Mouse (Mus musculus): ENCODE measurements around the gene 3110009E18Rik.

3110009E18Rik gene

DNA sequence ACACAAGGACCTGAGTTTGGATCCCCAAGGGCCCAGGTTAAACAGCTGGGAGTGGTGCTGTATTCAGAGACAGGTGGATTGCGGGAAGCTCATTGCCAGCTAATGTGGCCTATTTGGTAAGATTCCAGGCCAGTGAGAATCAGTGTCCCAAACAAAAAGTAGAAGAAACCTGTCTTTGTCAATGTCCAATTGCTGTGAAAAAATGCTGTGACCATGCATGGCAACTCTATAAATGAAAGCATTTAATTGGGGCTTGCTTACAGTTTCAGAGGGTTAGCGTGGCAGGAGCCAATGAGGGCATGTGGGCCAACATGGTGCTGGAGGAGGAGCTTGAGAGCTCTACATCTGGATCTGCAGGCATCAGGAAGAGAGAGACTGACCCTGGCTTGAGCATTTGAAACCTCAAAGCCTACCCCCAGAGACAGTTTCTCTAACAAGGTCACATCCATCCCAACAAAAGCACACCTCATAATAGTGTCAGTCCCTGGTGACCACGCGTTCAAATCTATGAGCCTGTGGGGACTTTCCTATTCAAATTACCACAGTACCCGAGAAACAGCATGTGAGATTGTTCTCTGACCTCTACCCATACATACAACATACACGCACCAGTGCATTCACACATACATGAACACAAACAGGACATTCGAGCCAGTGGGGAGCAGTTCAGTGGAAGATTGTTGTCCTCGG, 24.7 kb downstream of the 3110009E18Rik start:
- DNase-seq (ENCODE audit: low spot score) = no peak

DNA sequence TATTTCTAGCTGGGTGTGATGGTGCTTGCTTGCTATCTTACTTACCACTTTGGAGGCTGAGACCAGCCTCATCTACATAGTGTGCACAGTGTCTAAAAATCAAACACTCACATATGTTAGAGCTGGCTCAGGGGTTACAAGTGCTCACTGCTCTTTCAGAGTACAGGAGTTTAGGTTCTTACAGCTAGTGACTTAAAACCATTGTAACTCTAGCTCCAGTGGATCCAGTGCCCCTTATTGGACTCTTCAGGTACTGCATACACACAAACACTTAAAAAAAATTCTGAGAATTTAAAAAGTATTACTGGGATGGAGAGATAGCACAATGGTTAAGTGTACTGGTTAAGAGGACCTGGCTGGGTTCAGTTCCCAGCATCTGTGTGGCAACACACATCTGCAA, 26.0 kb downstream of the 3110009E18Rik start:
- no peak for DNase-seq (ENCODE audit: low spot score)

DNA sequence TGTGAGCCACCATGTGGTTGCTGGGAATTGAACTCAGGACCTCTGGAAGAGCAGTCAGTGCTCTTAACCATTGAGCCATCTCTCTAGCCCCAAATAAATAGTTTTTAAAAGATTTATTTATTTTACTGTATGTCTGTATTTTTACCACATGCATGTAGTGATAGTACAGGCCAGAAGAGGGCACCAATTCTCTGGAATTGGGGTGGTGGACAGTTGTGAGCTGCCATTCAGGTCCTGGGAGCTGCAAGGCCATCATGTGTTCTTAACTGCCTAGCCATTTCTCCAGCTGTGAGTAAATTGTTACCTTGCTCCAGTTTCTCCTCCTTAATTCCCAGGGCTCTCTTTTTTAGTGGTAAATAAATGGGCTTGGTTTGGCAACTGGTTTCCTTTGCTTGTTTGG, 33.2 kb downstream of the 3110009E18Rik start:
- DNase-seq (ENCODE audit: low spot score) = no peak

DNA sequence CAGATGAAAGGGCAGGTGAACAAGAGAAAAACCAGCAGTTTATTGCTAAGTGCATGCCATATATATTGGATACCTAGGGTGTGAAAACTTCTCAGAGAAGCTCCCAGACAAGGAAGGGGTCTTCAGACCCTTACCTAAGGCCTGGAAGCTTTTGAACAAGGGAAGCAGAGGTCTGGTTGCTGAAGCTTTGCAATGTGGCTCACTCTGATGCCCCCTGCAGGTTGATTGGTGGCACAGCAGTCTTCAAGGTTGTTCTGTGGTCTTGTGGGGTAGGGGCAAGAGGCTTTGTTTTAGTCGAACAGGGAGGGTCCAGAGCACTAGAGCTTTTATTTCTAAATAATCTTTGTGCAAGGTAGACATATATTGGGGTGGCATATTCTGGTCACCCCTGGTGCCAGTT, 34.3 kb downstream of the 3110009E18Rik start:
- DNase-seq (ENCODE audit: low spot score) = peak; percentile 21

DNA sequence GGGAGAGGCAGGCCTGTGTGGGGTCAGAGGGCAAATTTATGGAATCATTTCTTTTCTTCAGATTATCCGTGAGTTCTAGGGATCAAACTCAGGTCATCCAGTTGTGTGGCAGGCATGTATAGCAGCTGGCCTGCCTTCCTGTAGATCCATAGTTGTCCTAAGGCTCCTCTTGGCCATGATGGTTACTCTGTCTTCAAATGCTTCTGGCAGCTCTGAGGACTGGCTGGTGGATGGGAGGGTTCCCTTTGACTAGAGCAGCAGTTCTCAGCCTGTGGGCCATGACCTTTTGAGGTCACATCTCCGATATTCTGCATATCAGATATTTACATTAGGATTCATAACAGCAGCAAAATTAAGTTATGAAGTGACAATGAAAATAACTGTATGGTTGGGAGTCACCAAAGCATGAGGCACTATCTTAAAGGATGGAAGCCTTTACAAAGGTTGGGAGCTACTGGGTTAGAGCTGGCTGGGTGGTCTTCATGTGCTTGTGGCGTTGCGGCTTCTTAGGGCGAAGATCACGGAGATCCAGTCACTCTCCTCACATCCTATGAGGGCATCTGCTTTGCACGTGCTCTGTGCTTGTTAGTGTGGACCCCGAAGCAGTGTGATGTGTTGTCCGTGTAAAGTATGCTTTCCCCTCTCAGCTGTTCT, 37.6 kb downstream of the 3110009E18Rik start:
- DNase-seq (ENCODE audit: low spot score) = no peak

DNA sequence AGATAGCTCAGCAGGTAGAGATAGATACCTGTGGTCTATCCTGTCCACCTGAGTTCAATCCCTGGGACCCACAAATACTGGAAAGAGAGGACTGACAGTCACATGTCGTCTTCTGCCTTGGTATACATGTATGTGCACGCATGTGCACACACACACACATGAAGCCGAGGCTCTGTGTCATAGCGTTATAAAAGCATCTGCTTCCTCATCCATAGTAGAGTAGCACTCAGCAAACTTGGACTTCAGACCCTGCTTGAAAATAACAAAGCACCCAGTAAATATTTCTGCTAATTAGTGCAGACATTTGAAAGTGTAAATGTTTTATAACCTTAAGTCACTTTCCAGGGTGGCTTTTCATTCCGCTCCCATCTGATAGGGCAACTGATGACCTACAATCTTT, 40.5 kb downstream of the 3110009E18Rik start:
- no peak for DNase-seq (ENCODE audit: low spot score)

DNA sequence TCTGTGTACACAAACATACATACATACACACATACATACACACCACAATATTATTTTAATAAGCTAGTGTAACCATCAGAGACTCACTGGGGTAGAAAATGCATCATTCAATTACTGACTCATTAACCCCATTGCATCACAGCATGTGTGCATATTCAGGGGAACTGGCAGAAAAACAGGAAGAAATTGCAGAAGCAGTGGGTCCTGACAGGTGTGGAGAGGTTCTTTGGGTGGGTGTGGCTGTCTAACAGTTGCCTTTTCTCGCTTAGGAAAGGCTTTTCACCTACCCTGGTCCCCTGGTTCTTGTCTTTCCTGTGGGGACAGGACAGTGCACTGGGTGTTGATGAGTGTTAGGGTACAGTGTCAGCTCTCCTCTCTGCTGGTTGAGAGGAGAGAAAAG, 41.6 kb downstream of the 3110009E18Rik start:
- no peak for DNase-seq (ENCODE audit: low spot score)

DNA sequence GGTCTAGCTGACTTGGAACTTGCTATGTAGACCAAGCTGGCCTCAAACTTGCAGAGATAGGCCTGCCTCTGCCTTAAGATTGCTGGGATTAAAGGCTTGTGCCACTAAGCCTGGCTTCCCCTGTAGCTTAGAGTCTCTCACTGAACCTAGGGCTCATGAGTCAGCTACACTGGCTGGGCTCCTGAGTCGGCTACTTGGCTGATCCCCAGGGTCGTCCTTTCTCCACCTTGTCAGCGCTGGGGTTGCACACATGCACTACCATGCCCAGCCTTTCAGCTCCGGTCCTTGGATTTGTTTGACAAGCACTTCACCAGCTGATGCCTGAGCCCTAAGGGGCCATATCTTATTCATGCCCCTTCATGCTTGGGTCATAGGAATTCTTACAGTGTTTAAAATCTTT, 47.0 kb downstream of the 3110009E18Rik start:
- DNase-seq (ENCODE audit: low spot score) = no peak

DNA sequence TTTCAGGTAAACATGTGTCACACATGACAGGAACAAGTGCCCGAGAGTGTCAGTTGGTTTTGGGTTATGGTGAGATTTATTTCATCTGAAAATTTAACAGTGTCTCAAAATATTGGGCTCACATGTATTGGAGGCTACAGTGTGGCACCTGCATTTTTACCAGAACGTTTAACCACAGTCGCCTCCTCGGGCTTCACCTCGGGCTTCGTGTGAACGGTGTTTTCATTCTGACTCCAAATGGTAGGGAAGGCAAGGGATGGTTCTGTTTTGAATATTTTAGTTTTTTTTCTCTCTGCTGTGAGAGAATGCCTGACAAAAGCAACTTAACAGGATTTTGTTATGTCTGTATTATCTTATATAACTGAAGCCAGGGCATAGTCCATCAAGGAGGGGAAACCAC, 47.7 kb downstream of the 3110009E18Rik start:
- DNase-seq (ENCODE audit: low spot score) = no peak

DNA sequence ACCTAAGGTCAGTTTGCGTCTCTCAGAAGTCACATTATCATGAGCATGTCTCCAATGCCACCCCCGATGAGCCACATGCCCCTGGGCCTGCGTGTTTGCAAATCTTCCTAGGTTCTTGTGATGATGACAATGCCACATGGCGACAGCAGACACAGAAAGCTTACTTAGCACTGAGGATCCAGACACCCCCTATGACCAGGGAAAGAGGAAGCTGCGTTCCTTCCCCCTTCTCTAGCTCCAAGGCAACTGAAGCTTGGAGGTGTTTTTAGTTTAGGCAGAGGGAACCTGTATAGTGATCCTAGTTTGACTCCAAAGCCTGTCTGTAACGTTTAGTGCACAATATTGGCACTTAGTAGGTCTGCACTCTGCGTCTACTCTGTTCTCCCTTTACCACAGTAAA, 49.3 kb downstream of the 3110009E18Rik start:
- DNase-seq (ENCODE audit: low spot score) = no peak

DNA sequence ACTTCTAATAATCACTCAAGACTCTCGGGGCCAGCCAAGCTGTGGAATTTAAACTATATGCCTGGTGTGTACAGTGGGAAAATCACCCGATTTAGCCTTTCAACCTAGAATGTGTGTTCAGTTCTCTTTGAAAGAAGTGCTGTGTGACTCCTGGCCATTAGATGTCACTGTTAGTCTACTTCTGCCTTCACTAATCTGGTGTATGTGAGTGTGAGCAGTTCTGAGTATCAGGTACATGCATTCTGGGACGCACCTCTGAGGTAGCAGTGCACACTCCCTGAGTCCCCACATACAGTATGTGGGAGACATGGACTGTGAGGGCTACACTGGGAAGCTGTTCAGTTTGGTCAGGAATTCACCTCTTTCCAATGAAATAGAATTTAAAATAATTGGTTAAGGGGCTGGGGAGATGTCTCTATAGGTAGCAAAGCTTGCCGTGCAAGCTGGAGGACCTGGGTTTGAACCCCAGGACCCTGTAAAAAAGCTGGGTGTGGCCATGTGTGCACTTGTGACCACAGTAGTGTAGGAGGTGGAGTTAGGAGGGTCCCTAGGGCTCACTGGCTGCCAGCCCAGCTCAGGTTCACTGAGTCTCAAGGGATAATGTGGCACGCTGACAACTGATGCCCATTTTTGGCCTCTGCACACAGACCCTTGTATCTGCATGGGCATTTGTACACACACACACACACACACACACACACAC, 51.0 kb downstream of the 3110009E18Rik start:
- no peak for DNase-seq (ENCODE audit: low spot score)

DNA sequence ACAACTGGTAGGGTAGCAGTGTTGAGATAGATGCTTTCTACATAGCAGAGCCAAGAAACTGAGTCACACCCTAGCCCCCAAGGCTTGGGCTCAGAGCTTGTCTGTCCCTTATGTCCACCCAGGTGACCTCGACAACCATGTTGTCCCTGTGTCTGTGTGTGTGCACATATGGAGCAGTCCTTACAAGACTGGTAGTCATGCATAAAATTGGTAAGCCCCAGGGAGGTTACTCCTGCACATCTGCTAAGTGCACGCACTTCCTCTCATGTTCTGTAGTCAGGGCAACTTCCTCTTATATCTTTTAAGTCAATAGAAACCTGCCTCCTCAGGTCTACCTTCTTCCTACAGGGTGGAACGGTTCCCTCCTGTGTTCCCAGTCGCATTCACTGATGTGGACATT, 54.0 kb downstream of the 3110009E18Rik start:
- no peak for DNase-seq (ENCODE audit: low spot score)

DNA sequence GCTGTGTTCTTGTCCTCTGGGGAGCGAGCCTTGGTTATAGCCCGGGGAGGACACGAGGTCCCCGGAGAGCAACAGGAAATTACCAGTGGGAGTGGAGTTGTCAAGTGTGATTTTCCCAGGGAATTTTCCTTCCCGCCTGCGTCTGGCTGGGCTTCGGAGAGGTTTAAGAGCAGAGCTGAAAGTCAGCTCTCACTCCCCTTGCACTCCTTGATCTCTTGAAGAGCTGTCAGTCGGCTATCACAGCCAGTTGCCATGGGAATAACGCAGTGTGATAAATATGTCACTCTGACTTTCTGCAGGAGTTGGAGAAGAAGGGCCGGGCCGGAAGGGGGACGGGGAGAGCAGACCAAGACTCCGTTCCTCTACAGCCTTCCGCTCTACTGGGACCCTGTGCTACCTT, 55.3 kb downstream of the 3110009E18Rik start:
- no peak for DNase-seq (ENCODE audit: low spot score)

DNA sequence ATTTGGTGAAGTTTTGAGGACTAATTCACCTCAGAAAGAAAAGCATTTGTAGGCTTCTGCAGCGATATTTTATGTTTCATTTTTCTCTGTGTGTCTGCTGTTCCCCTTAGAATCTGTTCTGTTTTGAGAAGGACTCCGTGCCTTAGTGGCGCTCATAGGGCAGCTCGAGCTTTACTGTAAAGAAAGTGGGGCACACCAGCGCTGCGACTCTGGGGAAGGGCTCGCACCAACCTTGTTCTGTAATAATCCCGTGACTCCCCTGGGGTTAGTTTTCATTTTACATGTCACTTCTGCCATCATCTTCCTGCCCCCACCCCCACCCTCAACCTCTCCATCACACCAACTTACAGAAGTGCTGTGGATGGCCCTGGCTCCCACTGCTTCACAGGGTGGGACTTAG, 56.2 kb downstream of the 3110009E18Rik start:
- DNase-seq (ENCODE audit: low spot score) = no peak

DNA sequence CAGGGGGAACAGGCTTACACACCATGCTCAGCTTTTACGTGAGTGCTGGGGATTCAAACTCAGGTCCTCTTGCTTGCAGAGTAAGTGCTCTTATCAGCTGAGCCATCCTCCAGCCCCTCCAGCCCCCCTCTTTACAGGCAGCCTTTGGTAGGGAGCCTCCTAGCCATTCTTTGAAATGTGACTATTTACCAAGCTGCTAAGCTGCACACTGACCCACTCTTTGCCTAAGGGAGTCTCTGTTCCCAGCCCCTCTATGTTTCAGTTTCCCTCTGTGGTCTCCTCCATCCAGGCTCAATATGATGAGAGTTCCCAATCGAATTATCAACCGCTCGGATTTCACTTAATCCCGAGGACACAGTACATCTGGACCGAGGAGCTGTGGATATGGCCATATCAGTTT, 65.2 kb downstream of the 3110009E18Rik start:
- DNase-seq (ENCODE audit: low spot score) = no peak

DNA sequence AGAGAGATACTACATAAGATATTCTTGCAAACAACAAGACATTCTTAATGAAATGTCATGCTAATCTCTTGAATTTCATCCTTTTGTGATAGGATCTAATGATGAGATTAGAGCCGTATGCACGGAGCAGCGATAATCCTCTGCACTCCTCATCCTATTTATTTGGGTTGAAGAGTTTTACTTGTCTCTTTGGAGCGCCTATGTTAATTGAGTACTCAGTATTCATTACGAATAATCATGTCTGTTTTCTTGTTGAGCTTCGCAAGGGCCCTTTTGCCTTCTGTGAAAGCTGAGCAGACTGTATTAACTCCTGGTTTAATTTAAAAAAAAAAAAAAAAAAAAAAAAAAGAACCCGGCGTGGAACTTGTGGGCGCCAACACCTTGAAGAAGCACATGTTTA, 65.7 kb downstream of the 3110009E18Rik start:
- DNase-seq (ENCODE audit: low spot score) = no peak

DNA sequence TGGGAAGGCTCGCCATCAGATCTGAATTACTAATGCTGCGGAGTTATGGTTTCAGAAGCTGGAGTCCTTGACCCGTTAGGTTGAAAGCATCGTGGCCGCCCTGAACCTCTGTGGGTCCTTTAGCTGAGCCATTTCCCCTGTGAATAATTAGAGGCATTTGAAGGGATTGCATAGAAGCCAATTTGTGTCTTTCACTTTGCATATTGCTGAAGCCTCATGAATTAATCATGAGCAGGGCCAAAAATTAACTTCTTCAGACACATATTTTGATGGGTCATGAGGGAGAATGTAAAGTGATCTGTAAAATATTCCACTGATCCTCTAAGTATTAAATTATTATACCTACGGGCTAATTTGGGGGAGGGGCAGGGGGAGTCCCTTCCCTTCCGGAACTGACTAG, 66.1 kb downstream of the 3110009E18Rik start:
- no peak for DNase-seq (ENCODE audit: low spot score)

DNA sequence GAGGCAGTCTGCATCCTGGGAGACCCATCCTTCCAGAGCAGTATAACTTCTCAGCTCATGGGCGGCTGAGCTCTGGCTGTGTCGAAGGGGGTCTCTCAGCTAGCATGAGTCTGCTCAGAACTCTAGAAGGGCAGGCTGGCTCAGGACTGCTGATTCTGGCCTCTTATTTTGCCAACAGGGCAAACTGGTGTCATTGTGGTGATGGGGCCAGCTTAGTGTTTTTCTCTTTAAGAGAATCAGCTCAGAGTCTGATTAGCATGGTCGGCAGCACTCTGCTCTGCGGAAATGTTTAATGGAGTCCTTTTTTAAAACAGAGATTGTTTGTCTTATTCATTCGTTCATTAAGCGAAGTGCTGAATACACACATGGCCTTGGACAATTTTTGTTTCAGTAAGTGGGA, 68.2 kb downstream of the 3110009E18Rik start:
- DNase-seq (ENCODE audit: low spot score) = no peak

DNA sequence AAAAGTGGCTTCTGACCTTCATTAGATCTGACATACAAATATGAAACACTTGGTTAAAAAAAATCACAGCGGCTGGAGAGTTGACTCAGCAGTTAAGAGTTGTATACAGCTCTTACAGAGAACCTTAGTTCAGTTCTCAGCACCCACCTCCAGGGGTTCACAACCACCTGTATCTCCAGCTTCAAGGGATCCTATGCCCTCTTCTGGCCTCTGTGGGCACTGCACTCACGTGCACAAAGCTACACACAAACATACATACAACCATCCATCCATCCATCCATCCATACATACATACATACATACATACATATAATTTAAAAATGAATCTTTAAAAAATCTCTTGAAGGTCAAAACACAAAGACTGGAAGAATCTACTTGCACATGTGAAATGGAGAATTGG, 69.3 kb downstream of the 3110009E18Rik start:
- no peak for DNase-seq (ENCODE audit: low spot score)

DNA sequence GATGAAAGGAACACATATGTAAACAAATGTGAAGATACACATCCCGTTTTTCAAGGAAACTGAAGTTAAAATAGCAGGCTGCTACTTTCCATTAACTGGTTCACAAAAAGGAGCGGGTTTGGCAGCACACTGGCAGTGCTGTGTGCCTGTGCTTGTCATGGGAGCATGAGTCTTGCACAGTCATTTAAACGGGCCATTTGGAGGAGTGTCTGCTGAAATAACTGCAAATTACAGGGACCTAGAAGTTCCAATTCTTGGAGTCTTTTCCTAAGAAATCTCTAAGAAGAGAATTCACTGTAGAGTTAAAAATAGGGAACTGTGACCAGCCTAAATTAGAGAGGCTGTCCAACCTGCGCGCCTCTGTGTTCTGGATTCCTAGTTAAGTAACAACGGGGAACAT, 70.0 kb downstream of the 3110009E18Rik start:
- DNase-seq (ENCODE audit: low spot score) = no peak

DNA sequence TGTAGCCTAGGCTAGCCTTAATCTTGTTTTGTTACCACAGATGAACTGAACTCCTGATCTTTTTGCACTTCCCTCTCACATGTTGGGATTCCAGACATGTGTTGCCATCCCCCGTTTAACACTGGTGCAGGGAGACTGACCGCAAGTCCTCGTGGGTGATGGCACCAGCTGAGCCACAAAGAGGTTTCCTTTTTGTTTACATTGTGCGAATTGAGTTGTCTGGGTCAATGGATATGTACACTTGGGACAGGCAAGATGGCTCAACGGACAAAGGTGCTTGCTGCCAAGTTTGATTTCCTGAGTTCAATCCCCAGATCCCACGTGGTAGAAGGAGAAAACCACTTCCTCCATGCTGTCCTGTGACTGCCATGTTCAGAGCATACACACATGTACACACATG, 71.3 kb downstream of the 3110009E18Rik start:
- no peak for DNase-seq (ENCODE audit: low spot score)

DNA sequence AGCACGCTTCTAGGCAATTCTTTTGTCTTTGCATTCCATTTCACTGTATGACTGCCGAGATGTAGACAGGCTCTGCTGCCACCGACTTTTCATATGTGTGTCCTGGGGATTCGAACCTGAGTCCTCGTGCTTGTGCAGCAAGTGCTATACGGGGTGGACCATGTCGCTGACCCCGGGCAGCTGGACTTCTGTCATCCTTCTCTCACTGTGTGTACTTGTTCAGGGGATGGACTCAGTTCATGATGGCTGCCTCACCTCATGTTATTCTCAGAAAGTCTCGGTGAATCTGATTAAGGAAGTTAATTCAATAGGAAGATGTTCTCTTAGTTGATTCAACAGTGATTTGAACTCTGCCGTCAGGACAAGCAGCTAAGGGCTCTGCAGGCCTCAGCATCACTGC, 72.6 kb downstream of the 3110009E18Rik start:
- no peak for DNase-seq (ENCODE audit: low spot score)

DNA sequence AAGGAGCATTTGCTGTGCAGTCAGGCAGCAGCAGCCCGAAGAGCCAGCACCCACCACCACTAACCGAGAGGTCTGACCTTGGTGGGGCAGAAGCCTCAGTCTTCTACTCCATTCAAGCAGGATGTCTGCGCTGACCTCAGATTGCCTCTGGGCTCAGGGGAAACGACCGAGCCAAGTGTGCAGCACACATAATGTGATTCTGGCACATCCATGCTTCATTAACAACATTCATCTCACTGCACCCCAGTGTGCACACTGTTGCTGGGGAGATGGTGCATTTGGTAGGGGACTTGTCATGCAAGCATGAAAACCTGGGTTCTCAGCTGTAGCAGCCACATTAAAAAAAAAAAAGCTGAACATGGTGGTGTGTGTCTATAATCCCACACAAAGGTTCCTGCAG, 75.0 kb downstream of the 3110009E18Rik start:
- DNase-seq (ENCODE audit: low spot score) = no peak

DNA sequence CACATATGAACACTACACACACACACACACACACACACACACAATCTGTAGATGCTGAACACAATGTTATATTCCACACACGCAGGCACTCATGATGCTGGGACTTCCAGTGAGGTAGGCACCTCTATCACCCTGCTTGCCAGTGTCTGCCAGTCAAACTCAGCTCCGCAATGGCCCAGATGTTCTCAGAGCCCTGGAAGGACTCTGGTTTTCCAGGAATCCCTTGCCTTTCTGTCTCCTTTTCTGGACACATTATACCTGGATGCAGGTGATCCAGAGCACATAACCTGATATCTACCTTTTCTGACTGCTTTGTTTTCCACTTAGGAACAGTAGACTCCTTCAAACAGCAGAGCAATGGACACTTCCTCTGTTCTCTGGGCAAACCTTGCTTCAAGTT, 75.7 kb downstream of the 3110009E18Rik start:
- no peak for DNase-seq (ENCODE audit: low spot score)
